Mouse (Mus musculus): ENCODE results near the gene Ptx4.

DNA sequence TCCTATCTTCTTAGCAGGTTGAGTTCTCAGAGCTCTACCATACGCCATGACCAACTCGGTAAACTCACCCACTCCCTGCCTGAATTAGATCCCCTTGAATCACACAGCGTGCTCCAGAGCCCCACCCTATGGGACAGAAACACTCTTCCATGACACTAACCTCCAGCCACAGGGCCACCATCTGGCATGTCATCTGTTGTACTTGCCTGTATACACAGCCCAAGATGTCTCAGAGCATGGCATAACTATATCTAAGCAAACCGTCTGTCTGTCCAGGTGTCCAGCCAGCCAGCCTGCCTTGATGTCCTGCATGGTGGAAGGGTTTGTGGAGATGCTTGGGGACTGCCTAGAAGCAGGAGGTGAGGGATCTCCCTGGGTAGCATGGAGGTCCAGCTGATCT, 43.7 kb upstream of the Ptx4 start:
- TF ChIP-seq EP300 (IDR thresholded peaks at IDR 0.05; ENCODE audit: insufficient read depth, low read depth, low read length) (no peak), CTCF (IDR thresholded peaks at IDR 0.05; ENCODE audit: low read depth, low read length) (no peak), POLR2A (IDR thresholded peaks at IDR 0.05; ENCODE audit: insufficient read depth, low read length) (no peak)

Measured in ES-Bruce4 (cell line).